Mouse (Mus musculus) layer of hippocampus, adult 2 months (tissue): ENCODE results near the gene Lrp5. TPM values are rescaled to one million over a fixed set of nuclear protein-coding genes. Genes with fewer than 3 reads are reported as not detected.
A peak's percentile ranks its signal among the peaks of the same experiment; 100 is the strongest.
"Not testable (repeated sequence)": the region's sequence is repeated elsewhere in the genome, so short reads cannot be mapped to it uniquely, and the experiment has no call there.

Experiments
- DNase-seq, 2 experiments: peaks; one replicate each; pipeline ENCODE4 v3.0.0; 2022; ENCODE audit warnings: low spot score in 2 of 2
- H3K27ac ChIP-seq: fragments of 200-600 bp; 2 replicates; pipeline ENCODE4 v1.8.1; 2022
- H3K4me3 ChIP-seq: fragments of 200-600 bp; 2 replicates; pipeline ENCODE4 v1.8.1; 2022; ENCODE audit warnings: mild to moderate bottlenecking
- CTCF ChIP-seq: fragments of 200-600 bp; conservative IDR thresholded peaks from 2 replicates; pipeline ENCODE4 v1.8.1; 2022; ENCODE audit warnings: antibody characterized with exemption, mild to moderate bottlenecking, moderate library complexity
- total RNA-seq, 2 experiments: library from RNA; stranded (reverse); gene quantifications; 2 replicates each; pipeline ENCODE4 v1.2.3; 2021

Gene Lrp5
- total RNA-seq, 2 experiments from 2014 or later = 9.4 to 10.0 TPM

DNA sequence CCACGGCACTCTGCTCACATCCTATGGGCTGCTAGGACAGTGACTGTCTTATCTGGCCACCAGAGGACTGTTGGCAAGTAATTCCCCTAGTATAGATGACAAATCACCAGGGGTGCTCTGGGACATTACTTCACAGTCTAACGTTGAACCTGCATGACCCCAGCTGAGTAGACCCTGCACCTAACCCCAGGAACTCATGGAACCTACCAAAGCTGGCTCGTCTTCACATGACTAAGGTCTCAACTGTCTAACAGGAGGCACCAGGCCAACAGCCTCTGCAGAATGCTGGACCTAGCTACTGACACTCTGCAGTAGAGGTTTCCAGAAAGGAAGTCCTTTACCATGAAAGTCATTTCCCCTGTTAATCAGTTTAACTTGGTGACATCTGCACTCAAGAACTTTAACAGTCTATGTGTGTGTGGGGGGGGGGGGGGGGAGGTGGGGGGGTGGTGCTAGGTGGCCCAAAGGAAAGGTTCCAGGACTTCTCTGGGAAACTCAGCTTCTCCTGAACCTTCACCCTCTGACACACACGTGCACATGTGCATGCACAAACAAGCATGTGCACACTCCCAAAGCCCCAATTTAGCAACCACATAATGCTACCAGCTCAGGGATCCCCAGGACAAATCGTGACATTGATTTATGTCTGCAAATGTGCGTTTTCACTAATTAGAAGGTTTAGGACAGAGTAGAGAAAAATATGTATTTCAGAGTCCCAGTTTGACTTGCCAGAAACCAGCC, 19.0 kb downstream of the Lrp5 start:
- Histone ChIP-seq H3K27ac (peak overlapping the region; percentile 49; the same call in 1 of the 2 replicates), H3K4me3 (no peak overlapping the region)
- TF ChIP-seq CTCF = no peak
- no peak for DNase-seq

DNA sequence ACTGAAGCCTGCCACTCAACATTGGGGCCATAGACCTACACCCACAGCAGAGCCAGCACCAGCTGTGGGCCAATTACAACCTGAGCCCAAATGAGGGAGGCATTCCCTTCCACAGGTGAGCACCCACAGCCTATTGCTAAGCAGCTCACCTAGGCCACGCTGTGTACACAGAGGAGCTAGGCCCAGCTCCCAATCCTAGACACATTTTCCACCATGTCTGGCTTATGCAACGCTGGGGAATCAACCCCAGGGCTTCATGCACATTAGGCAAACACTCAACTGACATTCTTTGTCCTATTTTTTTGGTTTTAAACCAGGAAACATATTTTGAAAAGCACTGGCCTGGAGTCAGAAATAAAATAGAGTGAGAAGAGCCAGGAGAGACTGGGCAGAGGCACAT, 19.7 kb downstream of the Lrp5 start:
- TF ChIP-seq CTCF = no peak
- Histone ChIP-seq H3K4me3 (no peak overlapping the region), H3K27ac (peak overlapping the region; percentile 49)
- DNase-seq = no peak

DNA sequence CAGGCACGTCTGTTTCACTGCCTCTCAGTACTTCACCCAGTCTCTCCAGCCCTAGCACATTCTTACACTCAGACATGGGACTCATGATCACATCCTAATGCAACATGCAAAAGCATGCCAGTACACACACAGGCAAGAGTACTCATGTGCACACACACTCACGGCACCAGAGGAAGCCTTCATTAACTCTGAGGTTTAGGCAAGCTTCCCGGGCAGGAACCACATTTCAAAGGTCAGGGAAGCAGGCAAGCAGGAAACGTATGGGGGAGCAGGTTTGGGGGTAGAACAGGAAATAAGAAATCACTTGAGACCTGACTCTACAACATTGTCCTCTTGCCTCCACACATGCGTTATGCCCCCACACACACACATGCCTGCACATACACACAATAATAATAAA, 20.9 kb downstream of the Lrp5 start:
- no peak overlapping the region for H3K4me3 ChIP-seq
- DNase-seq = no peak
- TF ChIP-seq CTCF = no peak
- peak overlapping the region; percentile 49; the same call in 1 of the 2 replicates for H3K27ac ChIP-seq

DNA sequence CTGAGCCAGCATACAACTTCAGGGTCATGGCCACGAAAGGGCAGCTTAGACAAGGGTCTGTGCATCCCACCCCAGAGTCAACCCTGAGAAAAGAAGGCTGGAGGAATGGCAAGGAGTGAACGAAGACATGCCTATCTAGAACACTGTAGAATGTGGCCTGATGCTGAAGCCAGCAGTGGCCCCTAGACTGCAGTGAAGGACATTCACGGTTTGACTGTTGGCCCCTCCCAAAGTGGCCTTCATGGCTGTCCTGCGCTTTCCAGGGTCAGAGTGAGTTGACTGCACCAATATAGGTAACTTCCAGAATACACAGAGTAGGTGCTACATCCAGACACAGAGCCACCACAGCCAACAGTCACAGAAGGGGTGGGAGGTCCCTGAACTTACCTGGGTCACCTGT, 28.4 kb downstream of the Lrp5 start:
- Histone ChIP-seq H3K4me3 (no peak overlapping the region), H3K27ac (no peak overlapping the region)
- peak; percentile 38 for TF ChIP-seq CTCF
- DNase-seq = no peak

DNA sequence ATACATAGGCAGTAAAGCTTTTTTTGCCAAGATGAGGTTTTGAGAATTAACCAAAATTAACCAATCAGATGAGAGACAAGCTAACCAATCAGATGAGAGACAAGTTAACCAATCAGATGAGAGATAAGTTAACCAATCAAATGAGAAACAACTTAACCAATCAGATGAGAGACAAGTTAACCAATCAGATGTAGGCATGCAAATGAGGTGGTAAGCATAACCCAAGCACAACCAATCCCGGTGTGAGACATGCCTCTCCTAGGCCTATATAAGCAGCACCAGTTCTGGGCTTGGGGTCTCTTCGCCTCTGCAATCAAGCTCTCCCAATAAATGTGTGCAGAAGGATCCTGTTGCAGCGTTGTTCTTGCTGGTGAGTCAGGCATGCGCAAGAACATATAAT, 29.3 kb downstream of the Lrp5 start:
- H3K4me3 ChIP-seq, DNase-seq, H3K27ac ChIP-seq: not testable (repeated sequence)

DNA sequence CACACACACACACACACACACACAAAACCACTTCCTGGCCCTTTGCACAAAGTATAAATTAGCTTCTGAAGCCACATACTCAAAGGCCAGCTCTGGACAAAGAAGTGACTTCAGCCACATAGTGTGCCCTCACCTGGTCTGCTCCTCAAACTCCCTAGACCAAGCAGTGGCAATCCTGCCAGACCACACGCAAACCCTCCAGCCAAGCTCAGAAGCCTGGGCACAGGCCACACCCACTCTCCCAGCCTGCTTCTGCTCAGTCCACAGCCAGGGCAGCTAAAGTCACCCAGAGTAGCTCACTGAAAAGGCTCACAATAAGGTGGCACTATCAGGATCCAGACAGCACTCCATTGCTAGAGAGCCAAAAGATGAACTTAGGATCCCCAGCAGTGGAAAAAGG, 30.2 kb downstream of the Lrp5 start:
- DNase-seq = no peak
- H3K27ac ChIP-seq = no peak overlapping the region
- H3K4me3 ChIP-seq = no peak overlapping the region
- no peak for TF ChIP-seq CTCF

DNA sequence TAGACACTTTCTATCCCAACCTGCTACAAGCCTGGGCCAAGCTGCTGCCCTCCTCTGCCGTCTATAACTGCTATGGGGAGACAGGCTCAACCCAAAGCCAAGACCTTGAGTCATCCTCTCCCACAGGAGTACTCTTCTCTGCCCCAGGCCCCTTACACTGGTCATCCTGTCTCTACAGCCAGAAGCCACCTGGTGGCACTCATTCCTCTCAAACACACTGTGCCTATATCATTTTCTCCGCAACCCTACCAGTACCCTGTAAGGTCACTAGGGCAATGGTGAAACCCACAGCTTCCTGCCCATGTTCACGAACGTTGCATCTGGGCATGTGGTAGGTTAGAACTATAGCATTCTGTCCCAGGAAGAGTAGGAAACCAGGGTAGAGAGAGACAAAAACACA, 31.4 kb downstream of the Lrp5 start:
- Histone ChIP-seq H3K4me3 (no peak overlapping the region), H3K27ac (no peak overlapping the region)
- TF ChIP-seq CTCF = 0 out of 2 replicates have a peak, but pooled peaks have one; percentile 14

DNA sequence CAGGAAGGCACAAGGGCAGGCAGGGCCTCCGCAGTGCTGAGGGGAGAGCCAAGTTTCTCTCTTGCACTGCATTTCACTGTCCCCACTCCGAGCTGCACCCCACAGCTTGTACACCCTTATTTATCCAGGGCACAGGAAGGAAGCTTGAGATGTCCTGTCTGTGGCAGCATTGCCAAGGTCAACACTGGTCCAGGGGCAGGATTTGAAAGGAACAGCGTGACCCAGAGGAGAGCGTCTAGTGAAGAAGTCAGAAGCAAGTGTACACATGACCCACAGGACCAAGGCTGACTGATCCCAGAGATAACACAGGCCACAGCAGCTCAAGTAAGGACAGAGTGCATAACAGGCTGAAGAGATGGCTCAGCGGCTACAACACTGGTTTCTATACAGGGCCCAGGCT, 32.3 kb downstream of the Lrp5 start:
- TF ChIP-seq CTCF = no peak
- Histone ChIP-seq H3K4me3 (no peak overlapping the region), H3K27ac (peak overlapping the region; percentile 64; the same call in 1 of the 2 replicates)
- DNase-seq = no peak

More for the DNA sequence above, 31.4 kb downstream of the Lrp5 start:
- no peak for DNase-seq

DNA sequence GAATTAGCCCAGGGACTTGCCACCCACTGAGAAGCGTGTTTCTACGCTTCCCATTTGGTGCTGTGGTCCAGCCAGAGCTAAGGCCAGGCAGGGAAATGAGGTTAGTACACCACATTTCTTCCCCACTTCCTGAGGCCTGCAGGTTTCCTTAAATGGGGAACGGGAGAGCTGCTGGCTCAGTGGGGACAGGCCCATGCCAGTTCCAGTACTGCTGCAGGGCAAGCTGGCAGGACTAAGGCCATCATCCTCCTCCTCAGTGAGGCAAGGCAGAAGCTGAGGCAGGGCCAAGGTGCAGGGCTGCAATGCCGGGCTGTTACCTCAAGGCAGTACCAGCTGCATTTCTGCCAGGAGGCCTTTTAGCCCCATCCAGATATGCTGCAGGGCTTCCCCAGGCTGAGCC, 32.9 kb downstream of the Lrp5 start:
- Histone ChIP-seq H3K27ac (peak overlapping the region; percentile 64; the same call in 1 of the 2 replicates), H3K4me3 (no peak overlapping the region)
- DNase-seq = no peak
- no peak for TF ChIP-seq CTCF

DNA sequence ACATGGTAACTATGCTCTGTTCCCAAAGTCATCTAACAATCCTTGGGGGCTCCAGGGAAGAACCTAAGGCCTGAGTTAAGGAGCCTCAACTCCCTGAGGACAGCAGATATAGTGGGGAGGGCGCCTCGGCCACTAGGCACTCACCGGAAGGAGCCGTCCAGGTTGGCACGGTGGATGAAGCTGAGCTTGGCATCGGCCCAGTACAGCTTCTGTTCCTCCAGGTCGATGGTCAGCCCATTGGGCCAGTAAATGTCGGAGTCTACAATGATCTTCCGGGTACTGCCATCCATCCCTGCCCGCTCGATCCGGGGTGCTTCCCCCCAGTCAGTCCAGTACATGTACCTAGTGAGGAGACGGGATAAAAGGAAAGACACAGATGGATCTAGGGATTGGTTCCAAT, 34.4 kb downstream of the Lrp5 start:
- Histone ChIP-seq H3K4me3 (no peak overlapping the region), H3K27ac (no peak overlapping the region)
- DNase-seq = no peak
- no peak for TF ChIP-seq CTCF

DNA sequence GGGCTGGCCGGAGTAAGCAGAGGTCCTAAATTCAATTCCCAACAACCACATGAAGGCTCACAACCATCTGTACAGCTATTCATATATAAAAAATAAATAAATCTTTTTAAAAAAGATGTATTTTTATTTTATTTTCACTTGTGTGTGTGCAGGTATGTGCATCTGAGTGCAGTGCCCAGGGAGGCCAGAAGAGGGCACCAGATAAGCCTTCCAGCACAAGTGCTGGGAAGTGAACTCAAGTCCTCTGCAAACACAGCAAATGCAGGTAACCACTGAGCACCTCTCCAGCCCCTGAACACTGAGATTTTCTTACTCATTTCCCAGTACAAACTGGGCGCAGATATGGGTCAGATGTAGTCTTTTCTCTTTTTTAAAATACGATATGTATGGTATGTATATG, 35.1 kb downstream of the Lrp5 start:
- peak; percentile 64 for TF ChIP-seq CTCF
- Histone ChIP-seq H3K27ac (no peak overlapping the region), H3K4me3 (no peak overlapping the region)
- no peak for DNase-seq

DNA sequence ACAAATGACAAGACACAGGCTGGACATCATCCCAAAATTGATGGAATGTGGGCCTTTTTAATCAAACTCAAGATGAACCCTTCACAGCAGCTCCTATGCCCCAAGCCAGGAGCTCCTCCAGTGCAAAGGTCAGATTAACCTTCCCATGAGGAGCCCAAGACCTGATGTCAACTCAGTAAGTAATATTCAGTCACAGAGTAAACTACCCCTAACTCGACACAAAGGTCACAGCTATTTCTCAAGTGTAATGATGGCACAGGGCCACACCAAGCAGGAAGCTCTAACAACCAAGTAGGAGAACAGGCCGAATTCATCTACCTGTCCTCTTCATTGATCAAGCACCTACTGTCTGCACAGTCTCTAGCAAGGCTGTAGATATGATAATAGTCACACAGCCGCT, 35.9 kb downstream of the Lrp5 start:
- no peak overlapping the region for H3K4me3 ChIP-seq
- no peak for TF ChIP-seq CTCF
- H3K27ac ChIP-seq = no peak overlapping the region
- DNase-seq = no peak

DNA sequence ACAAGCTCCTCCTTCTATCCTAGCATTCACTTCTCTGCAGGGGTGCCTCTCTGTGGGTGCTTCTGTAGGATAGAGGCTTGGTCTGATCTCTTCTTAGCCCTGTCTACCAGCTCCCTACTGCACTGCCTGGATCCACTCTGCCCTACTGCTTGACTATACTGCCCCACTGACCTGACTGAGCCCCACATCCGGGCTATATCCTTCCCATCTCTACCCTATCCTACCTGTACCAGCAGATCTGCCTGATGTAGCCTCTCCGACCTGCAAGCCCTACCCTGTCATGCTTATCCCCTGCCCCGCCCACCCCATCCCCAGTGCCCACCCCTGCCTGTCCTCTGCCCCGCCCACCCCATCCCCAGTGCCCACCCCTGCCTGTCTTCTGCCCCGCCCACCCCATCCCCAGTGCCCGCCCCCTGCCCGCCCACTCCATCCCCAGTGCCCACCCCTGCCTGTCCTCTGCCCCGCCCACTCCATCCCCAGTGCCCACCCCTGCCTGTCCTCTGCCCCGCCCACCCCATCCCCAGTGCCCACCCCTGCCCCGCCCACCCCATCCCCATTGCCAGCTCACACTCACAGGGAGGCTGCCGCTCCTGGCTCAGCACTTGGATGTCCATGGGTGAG, 37.4 kb downstream of the Lrp5 start:
- TF ChIP-seq CTCF = no peak
- Histone ChIP-seq H3K27ac (no peak overlapping the region), H3K4me3 (no peak overlapping the region)
- no peak for DNase-seq

DNA sequence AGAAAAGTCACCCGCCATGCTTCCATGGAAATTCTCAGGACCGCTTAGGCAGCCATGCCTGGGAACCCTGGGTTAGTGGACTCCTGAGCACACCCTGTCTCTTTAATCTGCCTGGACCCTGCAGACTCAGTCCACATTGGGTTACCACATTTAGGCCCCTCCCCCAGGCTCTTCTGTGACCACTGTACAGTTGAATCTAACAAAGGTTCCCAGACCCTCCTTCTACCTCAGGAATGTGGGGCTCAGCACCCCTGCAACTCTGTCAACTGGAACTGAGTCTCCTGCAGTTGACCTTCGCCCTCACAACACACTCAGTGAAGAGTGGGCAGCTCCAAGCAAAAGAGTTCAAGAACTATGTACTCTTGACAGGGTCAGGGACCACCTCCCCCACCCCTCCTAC, 38.4 kb downstream of the Lrp5 start:
- no peak for TF ChIP-seq CTCF
- no peak for DNase-seq
- Histone ChIP-seq H3K4me3 (no peak overlapping the region), H3K27ac (no peak overlapping the region)
